Mouse (Mus musculus): ENCODE measurements around the gene Alcam. TPM values are rescaled to one million over a fixed set of nuclear protein-coding genes. Genes with fewer than 3 reads are reported as not detected.

The Alcam gene
- polyA plus RNA-seq, 1 experiment from 2014 or later = 47.0 TPM

- Histone ChIP-seq H3K27me3 (replicated peaks; ENCODE audit: control insufficient read depth, insufficient read depth, low read length) (no peaks in the 10 kb centered on the region), H3K4me3 (ENCODE audit: low read depth, low read length) (no peak overlapping the region), H3K4me1 (replicated peaks; ENCODE audit: control insufficient read depth, insufficient read depth, low read length) (no peaks in the 10 kb centered on the region), H3K9ac (ENCODE audit: low read length) (no peak overlapping the region), H3K9me3 (ENCODE audit: control insufficient read depth, low read length) (no peaks in the 10 kb centered on the region), H3K27ac (ENCODE audit: low read depth) (no peak overlapping the region), H3K36me3 (ENCODE audit: control insufficient read depth, insufficient read depth, low read length) (no peaks in the 10 kb centered on the region), H3K4me2 (ENCODE audit: low read length) (no peak overlapping the region)
- no peak for ATAC-seq (replicated peaks; ENCODE audit: low FRiP score, low TSS enrichment, low read depth)
- WGBS = 86% methylated on average over 3 of the region's 4 CpGs
- DNase-seq (ENCODE audit: low spot score) = no peak
These were observed 210.4 kb downstream of the Alcam start for GRCm38 (mm10) chr16:52243421-52243973.

DNA sequence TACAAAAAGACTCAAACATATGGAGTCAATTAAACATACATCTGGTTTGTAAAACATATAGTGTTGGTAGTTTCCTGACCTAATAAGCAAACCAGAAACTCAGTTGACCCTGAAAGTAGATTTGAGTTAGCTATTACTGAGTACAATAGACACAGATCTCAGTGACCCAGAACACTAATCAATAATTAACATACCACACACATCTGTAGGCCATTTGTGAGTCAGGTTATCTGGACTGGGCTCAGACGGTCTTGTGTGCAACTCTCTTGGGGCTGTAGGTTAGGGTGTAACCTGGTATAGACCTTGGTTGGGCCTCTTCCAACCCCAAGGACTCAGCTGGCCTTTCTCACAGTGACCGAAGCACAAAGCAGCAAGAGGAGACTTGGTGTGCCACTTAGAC is 211.7 kb downstream of the Alcam start:
- Histone ChIP-seq H3K4me1 (replicated peaks; ENCODE audit: control insufficient read depth, insufficient read depth, low read length) (no peaks in the 10 kb centered on the region), H3K4me3 (ENCODE audit: low read depth, low read length) (no peak overlapping the region), H3K27ac (ENCODE audit: low read depth) (no peak overlapping the region), H3K36me3 (ENCODE audit: control insufficient read depth, insufficient read depth, low read length) (no peaks in the 10 kb centered on the region), H3K9me3 (ENCODE audit: control insufficient read depth, low read length) (no peaks in the 10 kb centered on the region), H3K4me2 (ENCODE audit: low read length) (no peak overlapping the region), H3K9ac (ENCODE audit: low read length) (no peak overlapping the region), H3K27me3 (replicated peaks; ENCODE audit: control insufficient read depth, insufficient read depth, low read length) (no peaks in the 10 kb centered on the region)
- DNase-seq (ENCODE audit: low spot score) = no peak
- 85% methylated on average over 2 of the region's 2 CpGs for WGBS
- ATAC-seq (replicated peaks; ENCODE audit: low FRiP score, low TSS enrichment, low read depth) = no peak

DNA sequence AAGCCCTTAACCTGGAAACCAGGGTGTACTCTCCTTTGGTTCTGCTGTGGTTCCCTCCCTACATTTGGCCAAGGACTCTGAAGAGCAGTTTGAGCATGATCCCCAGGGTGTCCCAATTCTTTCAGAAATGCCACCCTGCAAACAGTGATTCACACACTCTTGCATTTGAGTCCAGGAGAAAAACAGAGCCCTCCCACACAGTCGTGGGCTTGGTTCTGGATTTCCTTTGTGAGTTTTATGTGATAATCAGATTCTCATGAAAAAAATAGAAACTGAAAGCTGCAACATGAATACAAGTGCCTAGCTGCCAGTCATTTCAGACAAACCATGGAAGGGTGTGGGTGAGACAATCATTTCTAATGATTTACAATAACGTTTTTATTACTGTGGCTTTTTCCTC is 223.9 kb downstream of the Alcam start:
- Histone ChIP-seq H3K4me1 (replicated peaks; ENCODE audit: control insufficient read depth, insufficient read depth, low read length) (no peaks in the 10 kb centered on the region), H3K9me3 (ENCODE audit: control insufficient read depth, low read length) (no peaks in the 10 kb centered on the region), H3K27me3 (replicated peaks; ENCODE audit: control insufficient read depth, insufficient read depth, low read length) (no peaks in the 10 kb centered on the region), H3K27ac (ENCODE audit: low read depth) (no peak overlapping the region), H3K4me2 (ENCODE audit: low read length) (no peak overlapping the region), H3K36me3 (ENCODE audit: control insufficient read depth, insufficient read depth, low read length) (no peaks in the 10 kb centered on the region), H3K9ac (ENCODE audit: low read length) (no peak overlapping the region), H3K4me3 (ENCODE audit: low read depth, low read length) (no peak overlapping the region)
- 68% methylated on average over 2 of the region's 2 CpGs for WGBS
- DNase-seq (ENCODE audit: low spot score) (no peak), ATAC-seq (replicated peaks; ENCODE audit: low FRiP score, low TSS enrichment, low read depth) (no peak)

DNA sequence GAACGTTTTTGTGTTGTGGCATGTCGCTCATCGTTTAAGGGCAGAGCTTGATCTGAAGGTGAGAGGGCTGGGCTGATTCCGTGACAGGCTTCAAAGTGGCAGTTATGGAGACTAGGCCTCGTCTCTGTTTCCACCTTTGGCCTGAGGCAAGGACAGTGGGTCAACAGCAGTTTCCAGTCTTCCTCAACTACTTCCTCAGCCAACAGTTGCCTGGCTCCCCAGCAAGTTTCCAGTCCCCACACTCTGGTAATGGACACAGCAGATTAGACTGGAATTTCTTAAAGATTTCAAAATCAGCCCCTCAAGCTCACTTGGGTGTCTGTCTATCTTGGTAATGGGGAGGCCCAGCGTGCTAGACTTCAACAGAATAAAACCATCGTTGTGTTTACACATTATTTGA is 224.4 kb downstream of the Alcam start:
- no peak overlapping the region for H3K4me2 ChIP-seq (ENCODE audit: low read length)
- H3K4me3 ChIP-seq (ENCODE audit: low read depth, low read length) = no peak overlapping the region
- H3K27me3 ChIP-seq (replicated peaks; ENCODE audit: control insufficient read depth, insufficient read depth, low read length) = no peaks in the 10 kb centered on the region
- DNase-seq (ENCODE audit: low spot score) (no peak), ATAC-seq (replicated peaks; ENCODE audit: low FRiP score, low TSS enrichment, low read depth) (no peak)
- H3K9ac ChIP-seq (ENCODE audit: low read length) = no peak overlapping the region
- H3K27ac ChIP-seq (ENCODE audit: low read depth) = no peak overlapping the region
- no peaks in the 10 kb centered on the region for H3K4me1 ChIP-seq (replicated peaks; ENCODE audit: control insufficient read depth, insufficient read depth, low read length)
- 67% methylated on average over 7 of the region's 7 CpGs for WGBS
- H3K36me3 ChIP-seq (ENCODE audit: control insufficient read depth, insufficient read depth, low read length) = no peaks in the 10 kb centered on the region
- H3K9me3 ChIP-seq (ENCODE audit: control insufficient read depth, low read length) = no peaks in the 10 kb centered on the region

GRCm38 (mm10) chr16:52222896-52223295 is 231.0 kb downstream of the Alcam start:
- Histone ChIP-seq H3K9ac (ENCODE audit: low read length) (no peak overlapping the region), H3K4me3 (ENCODE audit: low read depth, low read length) (no peak overlapping the region), H3K36me3 (ENCODE audit: control insufficient read depth, insufficient read depth, low read length) (no peaks in the 10 kb centered on the region), H3K27ac (ENCODE audit: low read depth) (no peak overlapping the region), H3K4me2 (ENCODE audit: low read length) (no peak overlapping the region), H3K27me3 (replicated peaks; ENCODE audit: control insufficient read depth, insufficient read depth, low read length) (no peaks in the 10 kb centered on the region), H3K4me1 (replicated peaks; ENCODE audit: control insufficient read depth, insufficient read depth, low read length) (no peaks in the 10 kb centered on the region), H3K9me3 (ENCODE audit: control insufficient read depth, low read length) (no peaks in the 10 kb centered on the region)
- WGBS = 73% methylated on average over 4 of the region's 4 CpGs
- ATAC-seq (replicated peaks; ENCODE audit: low FRiP score, low TSS enrichment, low read depth) = no peak
- no peak for DNase-seq (ENCODE audit: low spot score)

DNA sequence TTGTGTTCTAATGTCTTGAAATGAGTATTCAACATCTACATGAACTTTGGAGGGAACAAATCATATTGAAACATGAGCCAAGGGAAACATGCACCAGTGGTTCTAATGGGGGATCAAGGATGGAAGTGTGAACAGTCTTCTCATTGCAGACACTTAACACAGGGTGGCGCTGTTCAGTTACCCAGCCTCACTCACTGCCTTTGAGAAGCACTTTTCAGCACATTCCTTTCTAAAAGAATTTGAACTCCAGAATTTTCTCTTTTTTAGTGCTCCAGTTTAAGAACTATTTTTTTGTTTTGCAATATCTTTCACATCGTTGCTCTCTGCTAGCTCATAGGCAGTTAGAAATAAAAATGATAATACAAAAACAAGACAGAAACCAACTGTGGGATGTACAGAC is 234.8 kb downstream of the Alcam start:
- no peak overlapping the region for H3K4me2 ChIP-seq (ENCODE audit: low read length)
- no peaks in the 10 kb centered on the region for H3K36me3 ChIP-seq (ENCODE audit: control insufficient read depth, insufficient read depth, low read length)
- DNase-seq (ENCODE audit: low spot score) = no peak
- ATAC-seq (replicated peaks; ENCODE audit: low FRiP score, low TSS enrichment, low read depth) = no peak
- H3K4me3 ChIP-seq (ENCODE audit: low read depth, low read length) = no peak overlapping the region
- no peak overlapping the region for H3K9ac ChIP-seq (ENCODE audit: low read length)
- H3K27me3 ChIP-seq (replicated peaks; ENCODE audit: control insufficient read depth, insufficient read depth, low read length) = no peaks in the 10 kb centered on the region
- 13% methylated on average over 2 of the region's 2 CpGs for WGBS
- H3K4me1 ChIP-seq (replicated peaks; ENCODE audit: control insufficient read depth, insufficient read depth, low read length) = no peaks in the 10 kb centered on the region
- no peak overlapping the region for H3K27ac ChIP-seq (ENCODE audit: low read depth)
- H3K9me3 ChIP-seq (ENCODE audit: control insufficient read depth, low read length) = no peaks in the 10 kb centered on the region

DNA sequence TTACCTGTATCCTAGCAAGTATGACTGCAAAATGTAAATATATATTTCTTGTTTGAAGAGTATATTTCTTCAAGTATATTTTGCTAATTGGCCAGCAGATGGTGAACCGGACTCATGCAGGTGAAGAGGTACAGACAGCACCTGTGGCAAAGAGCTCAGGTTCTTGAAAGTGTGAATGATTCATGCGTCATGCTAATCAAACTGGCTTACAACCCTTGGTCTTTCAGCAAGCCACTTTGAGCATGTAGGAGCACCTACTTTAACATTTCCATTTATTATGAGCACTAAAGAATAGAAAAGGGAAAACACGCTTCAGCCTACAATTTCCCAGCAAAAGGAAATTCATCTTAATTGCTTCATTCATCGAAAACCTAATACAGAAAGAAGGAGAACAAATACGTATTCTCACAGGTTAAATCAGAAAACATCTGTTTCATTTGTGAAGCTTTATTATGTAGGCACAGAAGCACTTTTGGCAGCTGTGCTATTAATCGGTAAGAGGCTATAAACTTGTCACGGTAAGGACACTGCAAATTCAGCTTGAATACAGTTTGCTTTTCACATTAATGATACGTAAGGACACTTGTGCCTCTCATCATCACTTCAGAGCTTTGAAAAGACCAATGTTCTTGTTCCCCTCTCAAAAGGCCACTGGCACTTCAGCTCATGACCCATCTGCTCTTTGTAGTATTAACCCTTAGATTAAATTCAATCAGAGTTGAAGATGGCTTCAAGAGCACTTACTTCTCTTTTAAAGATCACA is 242.8 kb downstream of the Alcam start:
- Histone ChIP-seq H3K4me3 (ENCODE audit: low read depth, low read length) (no peak overlapping the region), H3K9me3 (ENCODE audit: control insufficient read depth, low read length) (no peaks in the 10 kb centered on the region), H3K4me2 (ENCODE audit: low read length) (no peak overlapping the region), H3K27me3 (replicated peaks; ENCODE audit: control insufficient read depth, insufficient read depth, low read length) (no peaks in the 10 kb centered on the region), H3K4me1 (replicated peaks; ENCODE audit: control insufficient read depth, insufficient read depth, low read length) (no peaks in the 10 kb centered on the region), H3K36me3 (ENCODE audit: control insufficient read depth, insufficient read depth, low read length) (no peaks in the 10 kb centered on the region), H3K9ac (ENCODE audit: low read length) (no peak overlapping the region), H3K27ac (ENCODE audit: low read depth) (no peak overlapping the region)
- no peak for DNase-seq (ENCODE audit: low spot score)
- 86% methylated on average over 8 of the region's 8 CpGs for WGBS
- no peak for ATAC-seq (replicated peaks; ENCODE audit: low FRiP score, low TSS enrichment, low read depth)

GRCm38 (mm10) chr16:52200107-52200506 is 253.8 kb downstream of the Alcam start:
- Histone ChIP-seq H3K4me1 (replicated peaks; ENCODE audit: control insufficient read depth, insufficient read depth, low read length) (no peaks in the 10 kb centered on the region), H3K9me3 (ENCODE audit: control insufficient read depth, low read length) (no peaks in the 10 kb centered on the region), H3K36me3 (ENCODE audit: control insufficient read depth, insufficient read depth, low read length) (peaks cover 15% of the 10 kb centered on the region; the same call in 1 of the 2 replicates), H3K27me3 (replicated peaks; ENCODE audit: control insufficient read depth, insufficient read depth, low read length) (no peaks in the 10 kb centered on the region), H3K9ac (ENCODE audit: low read length) (no peak overlapping the region), H3K4me3 (ENCODE audit: low read depth, low read length) (no peak overlapping the region), H3K4me2 (ENCODE audit: low read length) (no peak overlapping the region), H3K27ac (ENCODE audit: low read depth) (no peak overlapping the region)
- ATAC-seq (replicated peaks; ENCODE audit: low FRiP score, low TSS enrichment, low read depth) (no peak), DNase-seq (ENCODE audit: low spot score) (no peak)
- 88% methylated on average over 7 of the region's 7 CpGs for WGBS

All from intestine, embryonic 14.5 days (tissue).